Mouse (Mus musculus) thymus, postnatal 25 days (tissue): Measurements from ENCODE around the gene Atp8b4.
A peak's percentile ranks its signal among the peaks of the same experiment; 100 is the strongest.
"Not testable (repeated sequence)": the region's sequence is repeated elsewhere in the genome, so short reads cannot be mapped to it uniquely, and the experiment has no call there.

ENCODE experiments used
- DNase-seq: peaks from one replicate; pipeline ENCODE4 v3.0.0; 2022

The Atp8b4 gene

DNA sequence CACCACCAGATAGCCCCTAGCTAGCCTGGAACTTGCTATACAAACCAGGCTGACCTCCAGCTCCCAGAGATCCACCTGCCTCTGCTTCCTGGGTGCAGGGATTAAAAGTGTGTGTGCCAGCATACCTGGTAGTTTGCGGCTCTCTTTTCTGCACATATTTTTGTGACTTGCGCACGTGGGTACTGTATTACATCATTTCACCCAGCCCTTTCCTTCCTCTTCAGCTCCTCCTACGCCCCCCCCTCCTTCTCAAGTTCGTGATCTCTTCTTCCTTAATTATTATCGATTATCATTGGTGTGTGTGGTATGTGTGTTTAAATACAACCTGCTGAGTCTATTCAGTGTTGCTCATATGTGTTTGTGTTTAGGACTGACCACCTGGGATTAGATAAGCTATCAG lies at the start of gene Atp8b4:
Gene Atp8b4 (minus strand): TSS at position 154 of the 400 bp plus-strand sequence.
- DNase-seq: no peak

DNA sequence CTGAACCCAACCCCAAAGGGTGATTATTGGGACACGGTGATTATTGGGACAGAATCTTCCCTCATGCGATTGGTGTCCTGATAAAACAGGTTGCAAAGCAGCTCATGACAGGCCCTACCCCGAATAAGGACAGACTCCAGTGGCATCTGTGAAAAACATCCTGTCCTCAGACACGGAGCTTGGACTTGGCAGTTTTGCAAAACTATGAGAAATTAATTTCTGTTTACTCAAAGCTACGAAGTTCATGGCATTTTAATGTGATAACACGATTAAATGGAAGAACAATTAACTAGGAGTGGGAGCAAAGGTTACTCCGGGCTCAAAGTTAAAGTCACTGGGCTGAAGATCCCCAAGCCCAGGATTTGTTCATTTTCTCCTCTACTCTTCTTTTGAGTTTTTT lies 49.2 kb upstream of the Atp8b4 start:
- DNase-seq: no peak

DNA sequence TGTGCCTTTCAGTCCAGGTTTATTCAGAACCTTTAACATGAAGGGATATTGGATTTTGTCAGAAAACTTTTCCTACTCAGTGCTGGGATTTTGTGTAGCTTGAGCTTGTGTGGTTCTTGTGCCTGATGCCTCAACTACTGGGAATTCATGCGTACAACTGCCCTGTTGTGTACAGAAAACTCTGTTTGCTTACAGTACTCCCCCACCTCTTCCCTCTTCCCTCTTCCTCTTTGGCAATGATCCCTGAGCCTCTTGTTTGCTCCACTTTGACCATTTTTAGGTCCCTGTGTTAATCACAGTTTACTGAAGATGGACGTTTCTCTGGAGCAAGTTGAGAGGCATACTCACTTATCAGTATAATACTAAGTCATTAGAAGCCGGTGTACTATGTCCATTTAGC lies 45.9 kb upstream of the Atp8b4 start:
- DNase-seq: no peak

DNA sequence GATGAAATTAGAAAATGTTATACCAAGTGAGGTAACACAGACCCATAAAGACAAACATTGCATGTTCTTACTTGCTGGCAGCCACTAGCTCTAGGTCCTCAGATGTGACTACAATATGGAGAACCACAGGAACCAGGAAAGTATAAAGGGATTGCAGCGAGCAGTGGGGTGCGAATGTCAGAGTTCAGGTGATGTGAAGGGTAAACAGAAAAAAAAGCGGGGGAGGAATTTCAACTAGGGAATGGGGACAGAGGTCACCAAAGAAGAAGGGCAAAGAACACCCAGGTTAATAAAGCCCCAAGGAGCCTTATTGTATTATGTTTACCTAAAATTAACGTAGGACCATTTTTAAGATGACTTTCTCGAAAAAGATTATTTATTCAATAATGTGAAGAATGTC lies 44.8 kb upstream of the Atp8b4 start:
- DNase-seq: no peak

DNA sequence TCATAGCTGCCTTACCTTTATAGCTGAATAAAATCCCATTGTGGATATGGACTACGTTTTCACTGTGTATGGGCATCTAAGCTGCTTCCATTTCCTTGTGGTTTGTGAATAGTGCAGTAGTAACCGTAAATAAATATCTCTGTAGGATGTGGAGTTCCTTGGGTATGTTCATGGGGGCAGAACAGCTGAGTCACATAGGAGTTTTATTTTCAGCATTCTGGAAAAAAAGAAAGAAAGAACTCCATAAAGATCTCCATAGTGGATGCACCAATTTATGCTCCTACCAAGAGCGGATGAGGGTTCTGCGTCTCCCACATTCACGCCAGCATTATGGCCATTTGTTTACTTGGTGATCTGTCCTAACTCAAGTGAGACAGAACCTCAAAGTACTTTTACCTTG lies 41.7 kb upstream of the Atp8b4 start:
- no peak for DNase-seq

DNA sequence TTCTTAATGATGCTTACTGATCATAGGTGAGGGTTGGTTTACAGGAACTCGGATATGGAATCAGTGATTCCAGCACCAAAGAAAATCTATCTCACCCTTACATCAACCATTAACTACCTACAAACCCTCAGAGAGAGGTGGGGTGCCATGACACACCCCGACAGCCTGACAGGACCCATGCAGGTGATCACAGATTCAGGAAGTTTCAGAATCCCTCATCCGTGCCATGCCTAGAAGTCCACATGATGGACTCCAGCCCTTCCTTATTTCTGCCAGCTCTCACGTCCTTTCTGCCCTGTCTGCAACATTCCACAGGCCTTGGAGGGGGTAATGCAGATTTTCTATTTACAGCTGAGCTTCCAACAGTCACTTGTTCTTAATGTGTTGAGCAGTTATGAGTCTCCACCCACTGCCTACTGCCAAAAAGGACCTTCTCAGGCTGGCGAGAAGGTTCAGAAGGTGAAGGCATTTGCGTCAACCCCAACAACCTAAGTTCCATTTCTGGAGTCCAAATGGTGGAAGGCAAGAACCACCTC lies 40.0 kb upstream of the Atp8b4 start:
- no peak for DNase-seq

DNA sequence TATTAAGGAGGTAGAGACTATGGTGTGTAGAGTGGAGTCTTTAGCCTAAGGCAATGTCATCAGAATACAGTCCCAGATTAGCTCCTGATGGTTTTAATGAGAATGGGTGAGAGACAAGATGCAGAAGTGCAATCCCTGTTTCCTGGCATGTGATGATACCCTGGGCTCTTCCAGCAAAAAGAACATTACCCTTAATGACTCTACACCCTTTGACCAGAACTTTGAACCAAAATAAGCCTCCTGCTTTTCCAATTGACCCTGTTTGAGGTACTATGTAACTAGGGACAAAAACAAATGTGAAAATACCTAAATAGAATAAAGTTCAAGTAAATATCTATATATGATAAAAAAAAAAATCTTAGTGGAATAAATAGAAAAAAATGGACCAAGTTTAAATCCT lies 37.2 kb upstream of the Atp8b4 start:
- DNase-seq: no peak

DNA sequence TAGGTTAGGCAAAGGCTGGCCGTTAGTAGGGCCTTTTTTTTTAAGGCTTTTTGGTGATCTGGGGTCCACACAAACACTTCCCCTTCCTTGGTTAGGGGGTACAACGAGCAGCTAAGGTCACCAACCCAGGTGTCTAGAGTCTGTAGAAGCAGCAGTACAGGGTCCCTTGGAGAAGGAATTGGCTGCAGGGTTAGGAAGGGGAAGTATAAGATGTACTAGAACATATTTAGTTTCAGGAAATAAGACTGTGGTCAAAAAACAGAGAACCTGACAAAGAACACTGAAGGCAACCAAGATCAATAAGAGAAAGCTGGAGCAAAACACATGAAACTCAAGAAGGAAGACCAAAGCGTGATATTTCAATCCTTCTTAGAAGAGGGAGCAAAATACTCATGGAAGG lies 30.1 kb upstream of the Atp8b4 start:
- no peak for DNase-seq

DNA sequence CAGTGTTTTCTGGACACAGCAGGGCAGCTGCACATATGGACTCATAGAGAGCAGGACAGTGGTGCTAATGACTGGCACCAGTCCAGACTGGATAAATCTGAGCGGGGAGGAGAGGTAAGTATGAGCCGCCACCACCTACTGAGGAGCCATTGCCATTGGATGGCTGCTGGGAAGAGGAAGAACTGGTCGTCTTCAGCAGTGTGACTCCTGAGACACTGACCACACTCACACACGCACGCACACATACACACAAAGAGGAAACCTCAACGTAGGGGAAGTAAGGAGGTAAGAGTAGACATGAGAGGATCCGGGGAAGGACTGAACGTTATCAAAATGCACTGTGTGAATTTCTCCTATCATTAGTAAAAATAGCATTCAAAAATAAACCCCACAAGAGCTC lies 27.0 kb upstream of the Atp8b4 start:
- DNase-seq: no peak

DNA sequence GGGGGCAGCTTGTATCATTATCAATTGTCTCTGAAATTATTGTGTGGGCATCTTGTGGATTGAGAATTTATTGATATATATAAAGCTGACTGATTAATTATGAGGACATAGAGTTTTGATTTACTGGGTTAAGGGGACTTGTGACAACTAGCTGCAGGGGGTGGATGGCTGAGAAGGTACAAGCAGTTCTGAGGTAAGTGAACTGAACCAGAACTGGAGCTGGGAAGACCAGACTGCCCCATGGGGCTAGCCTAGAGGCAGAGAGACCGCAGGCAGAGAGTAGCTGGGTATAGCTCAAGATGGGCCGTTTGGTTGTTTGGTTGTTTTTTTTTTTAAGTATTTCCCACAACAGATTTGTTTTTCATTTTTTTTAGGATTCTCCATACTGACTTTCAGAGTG lies 23.8 kb upstream of the Atp8b4 start:
- no peak for DNase-seq

DNA sequence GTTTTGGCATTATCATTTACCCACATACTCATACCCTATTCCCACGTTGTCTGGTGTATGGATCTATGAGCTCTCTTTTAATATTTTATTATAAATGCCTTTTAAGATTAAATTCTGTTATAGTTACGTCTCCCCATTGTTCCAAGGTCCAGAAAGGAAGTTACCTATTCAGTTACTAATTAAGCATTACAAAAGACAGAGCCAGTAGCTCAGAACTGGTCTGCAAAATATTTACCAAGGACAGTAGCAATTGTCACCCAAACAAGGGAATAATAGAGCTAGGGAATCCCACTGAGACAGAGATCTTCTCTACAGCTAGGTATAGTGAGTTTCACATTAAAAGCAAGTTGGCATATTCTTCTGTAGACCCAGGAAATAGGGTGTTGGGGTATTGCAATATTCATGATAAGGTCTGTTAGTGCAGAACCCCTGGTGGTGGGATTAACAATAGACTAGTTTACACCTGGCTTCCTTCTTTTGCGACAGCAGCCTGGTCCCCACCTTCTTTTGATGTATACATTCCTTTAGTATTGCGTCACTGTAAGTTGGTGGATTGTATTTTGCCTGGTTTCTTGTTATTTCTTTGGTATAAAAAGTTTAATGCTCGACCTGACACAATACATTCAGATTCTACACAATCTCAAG lies 22.7 kb upstream of the Atp8b4 start:
- DNase-seq: not testable (repeated sequence)

DNA sequence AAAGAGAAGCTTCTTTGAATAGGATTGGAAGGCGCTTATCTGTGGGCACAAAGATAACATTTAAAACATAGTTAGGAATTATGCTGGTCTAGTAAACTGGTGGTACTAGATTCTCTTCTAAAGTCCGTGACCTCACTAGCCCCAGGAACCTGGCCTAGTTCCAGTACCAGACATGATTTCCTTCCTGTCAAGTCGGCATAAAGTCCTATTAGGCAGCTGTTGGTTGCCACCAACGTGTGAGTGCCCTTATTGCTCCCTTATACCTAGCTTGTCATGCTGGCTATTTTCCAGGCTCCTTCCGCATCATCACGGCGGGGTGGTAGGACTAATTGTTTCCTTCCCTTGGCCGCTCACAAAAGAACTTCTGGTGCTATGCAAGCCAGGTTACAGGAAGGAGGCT lies 21.6 kb upstream of the Atp8b4 start:
- no peak for DNase-seq

DNA sequence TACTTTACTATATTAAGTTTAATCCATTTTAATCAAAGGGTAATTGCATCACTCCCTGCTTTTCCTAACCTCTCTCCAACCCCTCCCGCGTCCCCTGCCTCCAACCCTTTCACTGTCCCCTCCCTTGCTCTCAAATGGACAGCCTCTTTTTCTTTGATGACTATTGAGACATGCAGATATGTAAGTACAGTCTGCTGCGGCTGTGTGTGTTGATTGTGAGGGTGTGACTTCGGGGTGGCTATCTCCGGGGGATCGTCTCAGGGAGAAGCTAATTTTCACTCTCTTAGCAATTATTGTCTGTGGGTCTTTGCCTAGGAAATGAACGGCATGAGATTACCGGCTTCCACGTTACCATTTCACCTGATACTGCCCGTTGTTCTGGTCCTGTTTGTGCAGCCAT lies 21.0 kb upstream of the Atp8b4 start:
- no peak for DNase-seq

DNA sequence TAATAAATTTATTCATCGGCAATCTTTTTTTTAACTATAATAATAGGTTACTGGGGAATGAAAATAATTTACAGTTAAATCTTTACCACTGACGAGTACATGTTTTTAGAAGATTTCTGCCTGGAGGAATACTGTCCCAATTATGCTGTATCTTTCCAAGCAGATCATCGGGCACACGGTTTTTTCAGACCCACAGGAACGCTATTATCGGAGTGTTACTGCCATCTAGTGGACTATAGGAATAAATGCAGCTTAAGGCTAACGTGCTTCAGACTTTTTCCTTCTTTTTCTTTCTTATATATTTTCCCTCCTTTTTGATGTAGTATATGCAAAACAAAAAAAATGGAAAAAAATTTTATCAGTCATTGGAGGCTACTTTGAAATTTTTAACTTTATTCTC lies 20.4 kb upstream of the Atp8b4 start:
- no peak for DNase-seq

DNA sequence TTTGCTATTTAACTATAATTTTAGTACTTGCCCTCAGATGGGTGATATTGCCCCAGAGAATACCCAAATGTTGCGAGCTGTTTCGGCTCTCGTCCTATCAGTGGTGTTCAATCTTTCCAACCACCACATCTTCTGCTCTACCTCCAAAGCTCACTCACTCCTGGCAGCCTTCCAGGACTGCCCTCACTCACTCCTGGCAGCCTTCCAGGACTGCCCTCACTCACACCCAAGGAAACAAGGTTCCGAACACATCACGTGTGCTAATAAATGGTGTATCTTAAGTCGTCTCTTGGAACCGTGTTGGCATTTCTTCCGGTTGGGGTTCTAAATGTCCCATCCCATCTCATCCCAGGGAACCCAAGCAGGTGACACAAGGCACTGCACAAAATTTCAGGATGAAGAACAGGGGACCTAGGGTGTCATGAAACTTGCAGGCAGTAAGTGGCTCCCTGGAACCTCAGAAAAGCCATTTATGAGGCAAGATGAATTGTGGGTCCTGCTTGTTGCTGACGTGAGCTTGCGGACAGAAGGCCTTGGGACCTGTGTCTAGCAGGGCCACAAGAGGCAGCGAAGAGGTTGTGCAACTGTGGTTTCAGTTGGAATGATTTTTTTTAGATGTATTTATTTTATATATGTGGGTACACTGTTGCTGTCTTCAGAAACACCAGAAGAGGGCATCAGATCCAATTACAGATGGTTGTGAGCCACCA lies 19.6 kb upstream of the Atp8b4 start:
- DNase-seq: no peak

DNA sequence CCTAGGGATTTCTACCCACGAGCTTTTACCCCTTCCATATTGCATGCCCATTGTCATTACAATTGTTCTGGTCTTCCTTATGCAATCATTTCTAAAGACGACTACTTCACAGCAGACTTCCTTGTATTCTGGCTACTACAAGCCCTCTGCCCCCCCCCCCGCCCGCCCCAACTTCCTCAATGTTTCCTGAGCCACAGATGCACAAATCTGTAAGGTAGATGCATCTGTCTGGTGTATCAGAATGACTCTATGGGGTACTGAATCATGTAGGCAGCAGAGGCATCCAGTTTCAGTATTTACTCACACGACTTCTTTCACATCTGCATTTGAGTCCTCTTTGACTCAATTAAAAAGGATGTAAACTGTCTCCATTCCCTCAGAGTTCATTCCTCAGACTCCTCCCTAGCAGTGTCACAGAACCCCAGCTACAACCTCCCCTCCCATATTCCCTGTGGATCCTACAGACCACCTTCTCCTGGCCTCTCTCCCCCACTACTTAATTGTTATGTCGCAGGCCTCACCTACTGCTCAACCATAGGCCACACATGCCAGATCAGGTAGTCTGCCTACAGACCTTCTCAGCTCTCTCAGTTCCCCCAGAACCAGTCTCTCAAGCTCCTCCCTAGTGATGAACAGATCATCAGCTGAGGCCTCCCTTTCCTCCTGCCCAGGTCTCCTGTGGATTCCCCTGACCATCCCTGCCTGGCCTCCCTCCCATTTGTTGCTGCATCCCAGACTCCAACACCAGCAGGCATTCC lies 14.8 kb upstream of the Atp8b4 start:
- no peak for DNase-seq

DNA sequence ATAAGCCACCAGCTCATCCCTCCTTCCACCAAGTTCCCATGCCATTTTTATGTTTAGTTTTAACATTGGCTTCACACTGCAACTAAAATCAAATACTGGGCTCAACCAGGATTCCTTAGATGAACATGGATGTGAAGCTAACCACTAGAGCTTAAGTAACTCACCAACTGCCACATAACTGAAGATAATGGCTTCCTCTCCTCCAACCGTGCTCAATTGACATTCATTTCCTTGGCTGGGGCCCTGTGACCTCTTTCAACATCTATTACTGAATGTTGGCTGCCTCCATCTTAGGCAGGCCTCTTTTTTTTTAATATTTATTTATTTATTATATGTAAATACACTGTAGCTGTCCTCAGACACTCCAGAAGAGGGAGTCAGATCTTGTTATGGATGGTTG lies 7.8 kb upstream of the Atp8b4 start:
- DNase-seq: no peak

DNA sequence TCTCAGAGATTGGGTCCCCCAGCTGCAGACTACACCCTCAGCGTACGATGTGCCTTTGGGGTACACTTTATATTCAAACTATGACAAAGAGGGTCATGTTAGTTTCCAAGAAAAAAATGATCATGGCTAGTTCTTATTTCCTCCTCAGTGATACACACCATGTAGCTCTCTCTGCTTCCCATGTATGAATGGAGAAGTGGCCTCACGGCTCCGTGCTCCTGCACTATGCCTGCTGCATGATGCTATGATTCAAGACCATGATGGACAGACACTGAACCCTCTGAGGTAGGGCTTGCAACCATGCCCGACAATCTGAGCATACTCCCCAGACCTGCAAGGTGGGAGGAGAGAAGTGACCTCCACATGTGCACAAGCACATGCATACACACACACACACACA lies 7.0 kb upstream of the Atp8b4 start:
- no peak for DNase-seq

DNA sequence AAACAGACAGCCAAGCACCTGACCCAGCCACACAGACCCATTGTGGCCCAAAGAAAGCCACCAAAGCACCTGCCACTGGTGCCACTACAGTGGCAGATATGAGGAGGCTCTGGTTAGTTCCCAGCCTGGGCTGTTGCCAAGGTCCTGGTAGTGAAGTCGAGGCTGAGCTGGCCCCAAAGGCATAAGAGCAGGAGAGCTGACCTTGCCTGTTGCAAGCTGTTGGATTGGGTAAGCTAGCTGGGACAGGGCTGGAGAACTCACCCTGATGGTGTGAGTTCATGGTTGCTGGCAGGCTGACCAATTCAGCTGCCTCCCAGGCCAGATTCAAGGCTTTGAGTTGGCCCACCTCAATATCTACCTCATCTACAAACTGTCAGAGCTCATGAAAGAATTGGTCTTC lies 4.7 kb upstream of the Atp8b4 start:
- DNase-seq: no peak

DNA sequence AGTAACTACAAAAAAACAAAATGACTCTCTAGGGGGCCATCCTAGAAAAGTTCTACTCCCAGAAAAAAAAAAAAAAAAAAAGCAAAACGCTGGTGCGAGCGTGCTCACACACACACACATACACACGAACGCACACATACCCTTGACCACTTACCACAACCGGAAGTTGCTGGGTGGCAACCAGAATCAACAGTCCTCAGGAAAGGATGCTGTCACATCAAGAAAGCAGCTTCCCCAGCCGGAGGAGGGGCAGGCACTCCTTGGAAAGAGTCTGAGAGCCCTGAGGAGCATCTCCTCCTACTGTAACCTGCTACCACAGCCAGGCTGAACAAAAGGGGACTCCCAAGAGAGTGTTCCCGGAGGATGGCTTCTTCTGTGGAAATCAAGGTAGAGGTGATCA lies 744 bp downstream of the Atp8b4 start:
- peak; percentile 51 for DNase-seq

DNA sequence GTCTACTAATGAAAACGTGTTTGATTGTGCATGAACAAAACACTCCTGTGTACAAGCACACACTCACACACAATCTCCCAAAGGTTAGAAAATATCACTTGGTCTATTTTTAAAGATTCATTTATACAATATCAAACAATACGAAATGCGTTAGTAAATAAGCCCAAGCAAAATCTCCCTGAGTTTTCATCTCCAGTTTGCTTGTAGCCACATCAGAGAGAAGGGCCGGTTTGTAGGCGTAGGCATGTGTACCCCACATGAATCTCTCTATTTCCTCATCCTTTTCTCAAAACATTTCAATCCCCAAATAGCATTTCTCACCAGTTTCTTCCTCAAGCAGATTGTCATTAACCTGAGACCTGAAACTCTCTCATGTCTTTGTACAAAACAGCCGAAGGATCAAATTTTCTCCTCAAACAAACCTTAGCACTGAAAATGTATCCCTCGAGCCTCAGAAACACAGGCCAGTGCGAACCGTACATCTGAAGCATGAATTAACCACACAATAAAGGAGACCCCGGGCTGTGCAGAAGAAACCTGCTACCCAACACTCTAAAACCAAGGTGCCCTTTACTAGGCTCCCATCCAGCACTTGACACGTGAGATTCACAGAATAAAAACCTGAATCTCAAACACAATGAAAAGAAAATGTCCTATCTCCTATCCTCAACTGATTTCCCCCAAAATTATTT lies 1.6 kb downstream of the Atp8b4 start:
- no peak for DNase-seq

DNA sequence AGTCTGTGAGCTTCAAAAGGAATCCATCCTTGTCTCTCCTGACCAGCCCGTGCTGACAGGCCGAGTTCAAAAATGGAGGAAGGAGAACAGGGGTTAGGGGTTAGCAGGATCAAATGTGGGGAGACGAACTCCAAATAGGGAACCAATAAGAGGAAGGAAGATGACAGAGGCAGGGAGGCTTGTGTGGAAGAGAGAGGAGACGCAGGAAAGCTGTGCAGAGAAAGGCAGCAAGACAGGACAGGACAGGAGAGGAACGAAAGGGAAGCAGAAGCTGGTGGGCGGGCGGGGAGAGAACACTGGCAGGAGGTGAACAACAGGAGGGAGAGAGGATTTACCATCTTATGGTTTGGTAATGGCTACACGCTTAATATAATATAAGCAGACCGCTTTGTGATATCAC lies 3.6 kb downstream of the Atp8b4 start:
- DNase-seq: no peak
